Mouse (Mus musculus) CH12.LX (cell line): ENCODE data around the gene Gm9803. TPM values are rescaled to one million over a fixed set of nuclear protein-coding genes. Genes with fewer than 3 reads are reported as not detected.

Experiments used
- DNase-seq: peaks from one replicate; pipeline ENCODE4 v3.0.0-alpha.2; 2013; ENCODE audit errors: extremely low read depth
- H3K27ac ChIP-seq: 2 replicates; pipeline ENCODE4 v1.5.1; 2012; ENCODE audit warnings: low read depth, mild to moderate bottlenecking, control low read depth, moderate library complexity; ENCODE audit not compliant: insufficient read depth
- H3K27me3 ChIP-seq: replicated peaks from 2 replicates; pipeline ENCODE3; 2012; ENCODE audit warnings: inconsistent platforms
- H3K36me3 ChIP-seq, 2 experiments: replicated peaks in 1 of 2; 2 replicates each; pipeline versions ENCODE3 to v1.6.1; 2012; ENCODE audit warnings: inconsistent platforms in 1 of 2, low read length in 1 of 2, mild to moderate bottlenecking in 1 of 2, mixed read lengths in 1 of 2, moderate library complexity in 1 of 2; ENCODE audit not compliant: control insufficient read depth in 1 of 2, insufficient read depth in 1 of 2
- H3K4me1 ChIP-seq, 2 experiments: 2 replicates each; pipeline ENCODE4 v1.6.1; 2012; ENCODE audit warnings: inconsistent platforms in 1 of 2, moderate library complexity in 1 of 2; ENCODE audit not compliant: insufficient read depth in 2 of 2, control insufficient read depth in 1 of 2
- H3K4me2 ChIP-seq: 2 replicates; pipeline ENCODE4 v1.6.1; 2012; ENCODE audit warnings: low read depth, mild to moderate bottlenecking, control low read depth; ENCODE audit not compliant: poor library complexity, insufficient read depth, severe bottlenecking
- H3K4me3 ChIP-seq, 3 experiments: fragments of 150-350 bp in 1 of 3; sonication (generic) in 1 of 3; replicated peaks in 1 of 3; 2 replicates each; pipeline versions ENCODE3 to v1.5.1; 2011 to 2012; ENCODE audit warnings: low read depth in 2 of 3, low read length in 2 of 3, mild to moderate bottlenecking in 2 of 3, moderate library complexity in 2 of 3, control low read depth in 1 of 3, improper control_type of control experiment in 1 of 3, inconsistent platforms in 1 of 3, mixed read lengths in 1 of 3; ENCODE audit not compliant: poor library complexity in 1 of 3
- H3K79me2 ChIP-seq: replicated peaks from 2 replicates; pipeline ENCODE4 v1.6.1; 2012; ENCODE audit warnings: mild to moderate bottlenecking, moderate library complexity; ENCODE audit not compliant: control insufficient read depth, poor library complexity, insufficient read depth, severe bottlenecking; ENCODE audit errors: extremely low read depth
- H3K9ac ChIP-seq: 2 replicates; pipeline ENCODE4 v1.6.1; 2012; ENCODE audit warnings: low read depth, mild to moderate bottlenecking, control low read depth, moderate library complexity; ENCODE audit not compliant: insufficient read depth
- H3K9me3 ChIP-seq: replicated peaks from 2 replicates; pipeline ENCODE3; 2012; ENCODE audit warnings: low read length, inconsistent platforms, mixed read lengths
- BHLHE40 ChIP-seq: IDR thresholded peaks from 2 replicates; pipeline ENCODE4 v1.6.1; 2011; ENCODE audit warnings: mild to moderate bottlenecking, low read depth, low read length, improper control_type of control experiment
- CHD1 ChIP-seq: IDR thresholded peaks from 2 replicates; pipeline ENCODE4 v1.6.1; 2012; ENCODE audit warnings: low read depth, low read length, improper control_type of control experiment, inconsistent platforms
- ELF1 ChIP-seq: IDR thresholded peaks from 2 replicates; pipeline ENCODE4 v1.6.1; 2014; ENCODE audit warnings: low read depth, mild to moderate bottlenecking, inconsistent platforms, low read length, improper control_type of control experiment
- IRF4 ChIP-seq: IDR thresholded peaks from 2 replicates; pipeline ENCODE4 v1.6.1; 2014; ENCODE audit warnings: low read depth, mild to moderate bottlenecking, inconsistent platforms, low read length, improper control_type of control experiment
- JUN ChIP-seq: IDR thresholded peaks from 2 replicates; pipeline ENCODE4 v1.6.1; 2011; ENCODE audit warnings: low read depth, mild to moderate bottlenecking, low read length, improper control_type of control experiment, moderate library complexity; ENCODE audit not compliant: insufficient read depth
- KAT2A ChIP-seq: IDR thresholded peaks from 2 replicates; pipeline ENCODE4 v1.6.1; 2012; ENCODE audit warnings: low read length, improper control_type of control experiment, inconsistent platforms; ENCODE audit not compliant: insufficient replicate concordance
- MAZ ChIP-seq: IDR thresholded peaks from 2 replicates; pipeline ENCODE4 v1.6.1; 2012; ENCODE audit warnings: low read depth, mild to moderate bottlenecking, inconsistent platforms, low read length, improper control_type of control experiment, moderate library complexity
- MEF2A ChIP-seq: IDR thresholded peaks from 2 replicates; pipeline ENCODE4 v1.6.1; 2014; ENCODE audit warnings: low read depth, mild to moderate bottlenecking, inconsistent platforms, low read length, improper control_type of control experiment, borderline replicate concordance
- POLR2A ChIP-seq: IDR thresholded peaks from 2 replicates; pipeline ENCODE4 v1.6.1; 2011; ENCODE audit warnings: low read depth, mild to moderate bottlenecking, improper control_type of control experiment, low read length
- SIN3A ChIP-seq: IDR thresholded peaks from 2 replicates; pipeline ENCODE4 v1.6.1; 2012; ENCODE audit warnings: low read length, improper control_type of control experiment, inconsistent platforms
- USF1 ChIP-seq: IDR thresholded peaks from 2 replicates; pipeline ENCODE4 v1.6.1; 2014; ENCODE audit warnings: low read depth, mild to moderate bottlenecking, inconsistent platforms, low read length, improper control_type of control experiment
- USF2 ChIP-seq: conservative IDR thresholded peaks from 2 replicates; pipeline ENCODE4 v1.6.1; 2011; ENCODE audit warnings: low read depth, low read length, improper control_type of control experiment
- ZKSCAN1 ChIP-seq: IDR thresholded peaks from 2 replicates; pipeline ENCODE4 v1.6.1; 2012; ENCODE audit warnings: low read depth, inconsistent platforms, low read length, improper control_type of control experiment, borderline replicate concordance
- dilution Hi-C: fragments of 300-500 bp; cut with MboI; formaldehyde crosslinking; loops from 2 replicates; pipeline ENCODE4 v1.14.3; 2020; ENCODE audit warnings: low sequenced_read_pairs; ENCODE audit not compliant: extremely low pct_unique_long_range_greater_than_20kb, extremely low pct_ligation_motif_present
- in situ Hi-C: fragments of 300-500 bp; cut with MboI; formaldehyde crosslinking; loops from 3 replicates; pipeline ENCODE4 v1.14.3; 2019; ENCODE audit warnings: low sequenced_read_pairs, low pct_ligation_motif_present, low pct_unique_long_range_greater_than_20kb, mixed read lengths
- polyA plus RNA-seq: library from polyadenylated mRNA; unstranded; fragments of >175 nt; gene quantifications from 2 replicates; pipeline ENCODE4 v1.2.1, GENCODE M21; 2012; ENCODE audit warnings: low read depth; ENCODE audit not compliant: insufficient read length
- total RNA-seq, 2 experiments: library from RNA; depleted of rRNA; stranded (reverse); fragments of 300-350 nt in 1 of 2; fragments of >200 nt in 1 of 2; gene quantifications; 2 replicates each; pipeline ENCODE4 v1.2.3; 2012 to 2014

Gm9803 gene
- total and polyA plus RNA-seq, 3 experiments = 23.2 to 120 (median 99.7) TPM

DNA sequence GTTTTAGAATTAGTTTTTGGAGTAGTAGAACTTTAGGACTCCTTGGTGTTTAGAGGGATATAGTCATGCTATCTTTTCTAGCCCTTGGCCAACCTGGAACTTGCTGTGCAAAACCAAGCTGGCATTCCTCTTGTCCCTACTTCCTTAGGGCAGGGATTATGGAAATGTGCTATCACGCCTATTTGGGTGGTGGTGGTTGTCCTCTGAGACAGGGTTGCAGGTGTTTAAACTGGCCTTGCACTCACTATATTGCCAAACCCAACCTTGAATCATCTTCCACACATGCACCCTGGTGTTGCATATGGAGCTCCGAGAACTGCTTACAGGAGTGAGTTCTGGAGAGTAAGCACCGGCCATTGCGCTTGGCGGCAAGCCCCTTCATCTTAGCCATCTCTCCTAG, 41.9 kb upstream of the Gm9803 start:
- TF ChIP-seq ELF1 = no peak
- TF ChIP-seq USF1 = no peak
- no peak for TF ChIP-seq ZKSCAN1
- TF ChIP-seq SIN3A = no peak
- TF ChIP-seq JUN = no peak
- no peak for TF ChIP-seq BHLHE40
- TF ChIP-seq MAZ = no peak
- no peak for TF ChIP-seq POLR2A
- TF ChIP-seq MEF2A = no peak
- no peak for TF ChIP-seq CHD1
- Histone ChIP-seq H3K9me3 (no peaks in the 10 kb centered on the region), H3K36me3 (no peaks in the 10 kb centered on the region), H3K27me3 (no peaks in the 10 kb centered on the region), H3K27ac (no peak overlapping the region), H3K4me3 (no peak overlapping the region), H3K4me2 (no peak overlapping the region), H3K9ac (no peak overlapping the region), H3K4me1 (peaks cover 26 to 69% of the 10 kb centered on the region in 2 experiments), H3K79me2 (peaks cover 58% of the 10 kb centered on the region)
- no peak for DNase-seq
- dilution Hi-C loops (no loop called here), in situ Hi-C loops (loop anchor here (5.0 kb wide), 1 partner anchor 50 kb away; no protein-coding TSS in a partner anchor)

GRCm38 (mm10) chr10:43483426-43483995, 40.4 kb upstream of the Gm9803 start:
- Histone ChIP-seq H3K36me3 (no peaks in the 10 kb centered on the region), H3K9me3 (no peaks in the 10 kb centered on the region), H3K4me2 (peak overlapping the region; percentile 63), H3K9ac (0 out of 2 replicates have a peak overlapping the region, but pooled peaks have one; percentile 0), H3K4me1 (peaks cover 29 to 75% of the 10 kb centered on the region in 2 experiments), H3K27ac (no peak overlapping the region), H3K4me3 (no peak overlapping the region), H3K79me2 (peaks cover 59% of the 10 kb centered on the region), H3K27me3 (no peaks in the 10 kb centered on the region)
- dilution Hi-C loops (no loop called here), in situ Hi-C loops (loop anchor here (5.0 kb wide), 1 partner anchor 49 kb away; no protein-coding TSS in a partner anchor)
- no peak for DNase-seq
- TF ChIP-seq USF2 = no peak
- peak; percentile 76; the same call in 1 of the 2 replicates for TF ChIP-seq MEF2A
- TF ChIP-seq KAT2A = no peak
- no peak for TF ChIP-seq IRF4
- TF ChIP-seq, all 38 proteins: peak for 1
